46 mouse cellular contexts compared by ENCODE assay signal in the genomic region with DNA sequence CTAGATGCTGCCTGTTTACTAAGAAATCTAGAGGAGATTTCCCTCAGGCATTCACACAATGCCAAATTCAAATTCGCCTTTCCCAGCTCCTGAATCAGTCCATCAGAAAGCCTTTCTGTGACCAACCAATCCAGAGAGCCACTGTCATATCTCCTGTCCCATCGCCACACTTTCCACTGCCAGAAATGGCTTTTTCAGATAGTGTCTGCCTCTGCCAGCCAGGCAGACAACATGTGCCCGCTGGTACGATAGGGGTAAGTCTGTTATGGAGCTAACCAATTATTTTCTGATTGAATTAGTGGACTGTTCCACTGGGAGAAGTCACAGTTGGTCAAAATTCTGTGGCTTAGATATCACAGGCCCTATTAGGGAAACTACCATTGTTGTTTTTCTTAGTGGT. TPM values are rescaled to one million over a fixed set of nuclear protein-coding genes. Genes with fewer than 3 reads are reported as not detected.
"Had no signal": no experiment of that assay in that cellular context is flagged by ENCODE, and none has a peak within 500 bp of the region (broad histone marks: within the 10 kb centered on the region; RNA-seq: fewer than 3 reads in every experiment).

No protein-coding gene starts in this region.

- H3K4me2 ChIP-seq: limb, embryonic 12.5 days; limb, embryonic 13.5 days; limb, embryonic 15.5 days; liver, embryonic 11.5 days; liver, embryonic 12.5 days; liver, embryonic 13.5 days; liver, embryonic 15.5 days; lung, embryonic 14.5 days; lung, embryonic 15.5 days; midbrain, embryonic 11.5 days; midbrain, embryonic 12.5 days; midbrain, embryonic 13.5 days; midbrain, embryonic 15.5 days; neural tube, embryonic 12.5 days had no signal

- H3K4me3 ChIP-seq: limb, embryonic 10.5 days; limb, embryonic 12.5 days; limb, embryonic 13.5 days; limb, embryonic 15.5 days; liver, embryonic 12.5 days; liver, embryonic 13.5 days; liver, embryonic 15.5 days; lung, embryonic 15.5 days; megakaryocyte, embryonic 14.5 days; midbrain, embryonic 10.5 days; midbrain, embryonic 12.5 days; midbrain, embryonic 13.5 days; midbrain, embryonic 15.5 days; neural tube, embryonic 12.5 days had no signal

- H3K4me1 ChIP-seq: limb, embryonic 12.5 days; limb, embryonic 13.5 days; liver, embryonic 12.5 days; liver, embryonic 13.5 days; liver, embryonic 15.5 days had no signal

- H3K9me3 ChIP-seq: limb, embryonic 10.5 days; limb, embryonic 12.5 days; limb, embryonic 13.5 days; limb, embryonic 15.5 days; liver, embryonic 12.5 days; liver, embryonic 13.5 days; liver, embryonic 15.5 days; lung, embryonic 15.5 days; megakaryocyte, embryonic 14.5 days; midbrain, embryonic 10.5 days; midbrain, embryonic 12.5 days; midbrain, embryonic 13.5 days; midbrain, embryonic 15.5 days; neural tube, embryonic 12.5 days had no signal

- H3K27ac ChIP-seq: limb, embryonic 10.5 days; limb, embryonic 12.5 days; limb, embryonic 13.5 days; limb, embryonic 15.5 days; liver, embryonic 12.5 days; liver, embryonic 13.5 days; liver, embryonic 14.5 days; liver, embryonic 15.5 days; lung, embryonic 15.5 days; macrophage; midbrain, embryonic 10.5 days; midbrain, embryonic 12.5 days; midbrain, embryonic 13.5 days; midbrain, embryonic 15.5 days; neural tube, embryonic 12.5 days had no signal

- DNase-seq: left cerebral cortex, postnatal 4 days; liver; liver, embryonic 13.5 days; liver, postnatal 0 days; lung, adult 18-20 months; lung, adult 2 months; lung, embryonic 14.5 days; lung, postnatal 10 days; lung, postnatal 14 days; lung, postnatal 36 days; lung, postnatal 4 days; midbrain, embryonic 14.5 days had no signal

- H3K9ac ChIP-seq: limb, embryonic 12.5 days; limb, embryonic 13.5 days; limb, embryonic 15.5 days; liver, embryonic 12.5 days; liver, embryonic 13.5 days; liver, embryonic 14.5 days; liver, embryonic 15.5 days; liver, postnatal 0 days; lung, embryonic 14.5 days; lung, embryonic 15.5 days; midbrain, embryonic 12.5 days; midbrain, embryonic 13.5 days; midbrain, embryonic 15.5 days; neural tube, embryonic 12.5 days had no signal

- ATAC-seq: liver, embryonic 12.5 days; liver, postnatal 0 days; lung, postnatal 0 days; midbrain, embryonic 13.5 days; midbrain, embryonic 15.5 days; midbrain, embryonic 16.5 days had no signal

- H3K27me3 ChIP-seq: limb, embryonic 12.5 days; limb, embryonic 13.5 days; limb, embryonic 15.5 days; liver, embryonic 13.5 days; liver, embryonic 15.5 days; lung, embryonic 15.5 days; midbrain, embryonic 12.5 days; midbrain, embryonic 13.5 days; midbrain, embryonic 15.5 days; neural tube, embryonic 12.5 days had no signal

- H3K36me3 ChIP-seq: limb, embryonic 10.5 days; limb, embryonic 12.5 days; limb, embryonic 13.5 days; limb, embryonic 15.5 days; liver, embryonic 12.5 days; liver, embryonic 13.5 days; liver, embryonic 15.5 days; lung, embryonic 15.5 days; midbrain, embryonic 10.5 days; midbrain, embryonic 12.5 days; midbrain, embryonic 13.5 days; midbrain, embryonic 15.5 days; neural tube, embryonic 12.5 days had no signal

RNA-seq across cellular contexts. Expression of a gene that starts 20.4 kb away (rescaled TPM):
- total RNA-seq: left cerebral cortex, adult 8-10 months; left cerebral cortex, postnatal 10 days; left cerebral cortex, postnatal 14 days; left cerebral cortex, postnatal 25 days; left cerebral cortex, postnatal 36 days; left cerebral cortex, postnatal 4 days; liver, adult 2 months; megakaryocyte progenitor cell, adult 5-6 weeks; midbrain, postnatal 0 days had no signal
- polyA plus RNA-seq: limb, embryonic 10.5 days; limb, embryonic 11.5 days; limb, embryonic 12.5 days; limb, embryonic 13.5 days; limb, embryonic 14.5 days; limb, embryonic 15.5 days; liver, adult 2 months; liver, embryonic 11.5 days; liver, embryonic 12.5 days; liver, embryonic 13.5 days; liver, embryonic 14.5 days; liver, embryonic 15.5 days; liver, embryonic 16.5 days; liver, postnatal 0 days; lung, embryonic 14.5 days; lung, embryonic 15.5 days; lung, embryonic 16.5 days; lung, postnatal 0 days; macrophage; midbrain, embryonic 10.5 days; midbrain, embryonic 11.5 days; midbrain, embryonic 12.5 days; midbrain, embryonic 13.5 days; midbrain, embryonic 14.5 days; midbrain, embryonic 15.5 days; midbrain, embryonic 16.5 days; midbrain, postnatal 0 days; neural tube, embryonic 11.5 days; neural tube, embryonic 12.5 days had no signal

RNA-seq across cellular contexts. Expression of a gene that starts 27.6 kb away (rescaled TPM):
- total RNA-seq: liver, adult 2 months; megakaryocyte progenitor cell, adult 5-6 weeks; megakaryocyte, adult 5-6 weeks; monocyte, adult 5-6 weeks had no signal
- polyA plus RNA-seq: liver, adult 2 months; liver, embryonic 13.5 days; liver, embryonic 14.5 days; liver, embryonic 15.5 days; liver, embryonic 16.5 days; liver, postnatal 0 days; macrophage had no signal
